Comparison of ENCODE assay signal across 11 mouse cellular contexts in genomic region chr16:5222140-5222539, GRCm38 (mm10). TPM values are rescaled to one million over a fixed set of nuclear protein-coding genes. Genes with fewer than 3 reads are reported as not detected.
DNase-seq lines count a peak whose midpoint lies in the region; ATAC-seq and TF ChIP-seq lines count a peak whose summit lies in the region.
"Had no signal": no experiment of that assay in that cellular context is flagged by ENCODE, and none has a peak within 500 bp of the region (broad histone marks: within the 10 kb centered on the region; RNA-seq: fewer than 3 reads in every experiment).

Gene AU021092, minus strand, starts transcription at chr16:5222299.

- no peaks in the 10 kb centered on the region for H3K27me3 ChIP-seq in liver, adult 2 months (ENCODE audit: control insufficient read depth, insufficient read depth, low read length)
- H3K27me3 ChIP-seq in liver, embryonic 12.5 days (replicated peaks): peaks cover 20% of the 10 kb centered on the region

- no peak for TF ChIP-seq CTCF in liver, adult 2 months (IDR thresholded peaks at IDR 0.05; ENCODE audit: low read depth, low read length)

- no peak for DNase-seq in liver, adult 2 months (ENCODE audit: extremely low read depth, low read depth, low spot score)
- DNase-seq in adrenal gland, postnatal 4 days (ENCODE audit: low spot score in 2 of 2): no peak
- DNase-seq in kidney, adult 18-20 months: peak; percentile 33
- DNase-seq in lung, postnatal 4 days: peak; percentile 45 to 59
- DNase-seq in urinary bladder, postnatal 10 days (ENCODE audit: low spot score): no peak
- no peak for DNase-seq in adipocyte (ENCODE audit: low spot score)
- no peak for DNase-seq in urinary bladder, postnatal 25 days (ENCODE audit: low spot score)
- DNase-seq: cerebellum, postnatal 36 days; gastrocnemius, postnatal 25 days had no signal

- no peaks in the 10 kb centered on the region for H3K4me1 ChIP-seq in liver, adult 2 months (ENCODE audit: control insufficient read depth, insufficient read depth, low read length)
- H3K4me1 ChIP-seq in liver, embryonic 12.5 days: no peaks in the 10 kb centered on the region
- H3K4me1 ChIP-seq: limb, embryonic 12.5 days had no signal

- no peak within 1 kb of the TSS for H3K9ac ChIP-seq in liver, adult 2 months (ENCODE audit: low read depth, low read length)
- no peak within 1 kb of the TSS for H3K9ac ChIP-seq in liver, embryonic 12.5 days
- H3K9ac ChIP-seq: limb, embryonic 12.5 days had no signal

- no peak within 1 kb of the TSS for H3K4me2 ChIP-seq in liver, embryonic 12.5 days
- H3K4me2 ChIP-seq: limb, embryonic 12.5 days had no signal

- TF ChIP-seq POLR2A in liver, adult 2 months (IDR thresholded peaks at IDR 0.05; ENCODE audit: extremely low read depth, insufficient read depth, low read length): no peak

- peak within 1 kb of the TSS; percentile 27 for H3K4me3 ChIP-seq in liver, adult 2 months (ENCODE audit: insufficient read depth, low read depth, low read length)
- H3K4me3 ChIP-seq in liver, embryonic 12.5 days: no peak within 1 kb of the TSS
- H3K4me3 ChIP-seq: limb, embryonic 12.5 days had no signal

- no peak for ATAC-seq in liver, embryonic 12.5 days

- no peaks in the 10 kb centered on the region for H3K36me3 ChIP-seq in liver, adult 2 months (ENCODE audit: control insufficient read depth, insufficient read depth, low read length)
- H3K36me3 ChIP-seq in liver, embryonic 12.5 days: no peaks in the 10 kb centered on the region
- H3K36me3 ChIP-seq: limb, embryonic 12.5 days had no signal

- H3K79me2 ChIP-seq in liver, adult 2 months (ENCODE audit: control insufficient read depth, insufficient read depth, low read length): no peaks in the 10 kb centered on the region

- H3K9me3 ChIP-seq in liver, embryonic 12.5 days (replicated peaks): no peaks in the 10 kb centered on the region
- H3K9me3 ChIP-seq: limb, embryonic 12.5 days had no signal

- WGBS in liver, adult 2 months: 68% methylated on average over 6 of the region's 6 CpGs
- 55% methylated on average over 6 of the region's 6 CpGs for whole genome bisulfite sequencing in liver, embryonic 12.5 days (ENCODE audit: insufficient replicate concordance)

- H3K27ac ChIP-seq in liver, adult 2 months (replicated peaks; ENCODE audit: insufficient read depth, low read depth, low read length): no peak within 1 kb of the TSS
- no peak within 1 kb of the TSS for H3K27ac ChIP-seq in liver, embryonic 12.5 days
- H3K27ac ChIP-seq: limb, embryonic 12.5 days had no signal

RNA-seq across cellular contexts. Expression of gene AU021092, which starts in this region (rescaled TPM):
- total RNA-seq in liver, adult 2 months (2014; rRNA removed): 1.7 and 2.7 TPM in 2 replicates
- 2.4 and 2.7 TPM in 2 replicates for polyA plus RNA-seq in liver, adult 2 months (2012; rRNA removed)
- 0.43 and 0.57 TPM in 2 replicates for polyA plus RNA-seq in liver, embryonic 12.5 days (2016; fragmentation: Nextera tagmentation; extraction: Ambion mirVana)
- 10 to 100 TPM; 17.6 to 23.8 TPM for total RNA-seq in adrenal gland, postnatal 4 days (2021)

Comparison
In these comparisons a context has a peak if more than half of its experiments do, and no peak if none do; other contexts are left out.
1. DNase-seq: peak in kidney, adult 18-20 months (single experiment) and lung, postnatal 4 days (2 of 2); none in liver, adult 2 months (single experiment), adrenal gland, postnatal 4 days (0 of 2), urinary bladder, postnatal 10 days (single experiment), adipocyte (single experiment) and urinary bladder, postnatal 25 days (single experiment).